Mouse (Mus musculus) midbrain, embryonic 11.5 days (tissue): ENCODE results near the gene Rps11. TPM values are rescaled to one million over a fixed set of nuclear protein-coding genes. Genes with fewer than 3 reads are reported as not detected.

Source experiments
- ATAC-seq: fragments of 200-750 bp; cut with Nextera tagmentation; 2 replicates; pipeline ENCODE4 v1.8.0; 2017; ENCODE audit warnings: moderate TSS enrichment, moderate library complexity; ENCODE audit not compliant: low FRiP score
- DNase-seq: peaks from one replicate; pipeline ENCODE4 v3.0.0; 2015; ENCODE audit warnings: low spot score; ENCODE audit errors: missing footprints
- H3K27ac ChIP-seq: fragments of 300-500 bp; sonication (generic); 2 replicates; pipeline ENCODE4 v1.5.1; 2014; ENCODE audit warnings: low read depth, low read length
- H3K27me3 ChIP-seq: fragments of 300-500 bp; sonication (generic); 2 replicates; pipeline ENCODE4 v1.6.1; 2014; ENCODE audit warnings: mild to moderate bottlenecking, low read length, moderate library complexity, mixed read lengths; ENCODE audit not compliant: control insufficient read depth, insufficient read depth
- H3K36me3 ChIP-seq: fragments of 300-500 bp; sonication (generic); 2 replicates; pipeline ENCODE4 v1.6.1; 2014; ENCODE audit warnings: mild to moderate bottlenecking, low read length, moderate library complexity, mixed read lengths; ENCODE audit not compliant: control insufficient read depth, insufficient read depth
- H3K4me1 ChIP-seq: fragments of 300-500 bp; sonication (generic); 2 replicates; pipeline ENCODE4 v1.6.1; 2014; ENCODE audit warnings: low read length; ENCODE audit not compliant: control insufficient read depth, insufficient read depth
- H3K4me2 ChIP-seq: fragments of 300-500 bp; sonication (generic); 2 replicates; pipeline ENCODE4 v1.6.1; 2014; ENCODE audit warnings: mild to moderate bottlenecking, moderate library complexity
- H3K4me3 ChIP-seq: fragments of 300-500 bp; sonication (generic); 2 replicates; pipeline ENCODE4 v1.5.1; 2014; ENCODE audit warnings: low read depth, low read length
- H3K9ac ChIP-seq: fragments of 300-500 bp; sonication (generic); 2 replicates; pipeline ENCODE4 v1.6.1; 2014; ENCODE audit warnings: low read length
- H3K9me3 ChIP-seq: fragments of 300-500 bp; sonication (generic); 2 replicates; pipeline ENCODE4 v1.6.1; 2016; ENCODE audit warnings: low read length; ENCODE audit not compliant: control insufficient read depth
- WGBS: fragments of 180-500 bp; shearing (Covaris S2); extraction: QIAGEN DNeasy Blood & Tissue Kit; methylation state at CpG from one replicate; pipeline ENCODE4 v1.1.7; 2014; 5-methylcytosine and 5-hydroxymethylcytosine counted together
- microRNA counts: library from miRNA; unstranded; fragments of <30 nt; microRNA quantifications from one replicate; lab custom pipeline; 2015
- microRNA-seq: library from miRNA; unstranded; fragments of <30 nt; microRNA quantifications from one replicate; pipeline ENCODE4, GENCODE M21; 2017
- polyA plus RNA-seq: library from polyadenylated mRNA; unstranded; fragments of >200 nt; fragmentation: Nextera tagmentation; extraction: Ambion mirVana; gene quantifications from 2 replicates; pipeline ENCODE4 v1.2.1, GENCODE M21; 2014

Gene Rps11
- polyA plus RNA-seq, 1 experiment from 2014 or later = 1,392 TPM

GRCm38 (mm10) chr7:45078513-45078912, 45.7 kb downstream of the Rps11 start:
- 40% methylated on average over 9 of the region's 9 CpGs for WGBS
- Histone ChIP-seq H3K27me3 (no peaks in the 10 kb centered on the region), H3K4me3 (no peak overlapping the region), H3K4me1 (no peaks in the 10 kb centered on the region), H3K36me3 (peaks cover 3% of the 10 kb centered on the region; the same call in 1 of the 2 replicates), H3K9me3 (no peaks in the 10 kb centered on the region), H3K27ac (no peak overlapping the region), H3K9ac (no peak overlapping the region), H3K4me2 (no peak overlapping the region)
- ATAC-seq = peak; percentile 41; the same call in 1 of the 2 replicates
- DNase-seq = peak; percentile 94

GRCm38 (mm10) chr7:45077829-45078228, 46.4 kb downstream of the Rps11 start:
- 96% methylated on average over 2 of the region's 2 CpGs for WGBS
- H3K9ac ChIP-seq = no peak overlapping the region
- DNase-seq (no peak), ATAC-seq (no peak)
- H3K4me3 ChIP-seq = no peak overlapping the region
- H3K27me3 ChIP-seq = no peaks in the 10 kb centered on the region
- no peaks in the 10 kb centered on the region for H3K4me1 ChIP-seq
- no peaks in the 10 kb centered on the region for H3K9me3 ChIP-seq
- H3K4me2 ChIP-seq = no peak overlapping the region
- H3K36me3 ChIP-seq = peaks cover 3% of the 10 kb centered on the region; the same call in 1 of the 2 replicates
- H3K27ac ChIP-seq = no peak overlapping the region

GRCm38 (mm10) chr7:45077322-45077721, 46.9 kb downstream of the Rps11 start:
- DNase-seq = no peak
- H3K36me3 ChIP-seq = peaks cover 3% of the 10 kb centered on the region; the same call in 1 of the 2 replicates
- no peak overlapping the region for H3K27ac ChIP-seq
- WGBS = 89% methylated on average over 14 of the region's 14 CpGs
- H3K4me1 ChIP-seq = no peaks in the 10 kb centered on the region
- no peaks in the 10 kb centered on the region for H3K9me3 ChIP-seq
- no peak overlapping the region for H3K9ac ChIP-seq
- H3K27me3 ChIP-seq = no peaks in the 10 kb centered on the region
- no peak overlapping the region for H3K4me2 ChIP-seq
- no peak for ATAC-seq
- H3K4me3 ChIP-seq = no peak overlapping the region

- Histone ChIP-seq H3K4me1 (no peaks in the 10 kb centered on the region), H3K9ac (no peak overlapping the region), H3K9me3 (no peaks in the 10 kb centered on the region), H3K4me2 (no peak overlapping the region), H3K4me3 (no peak overlapping the region), H3K27me3 (no peaks in the 10 kb centered on the region), H3K27ac (no peak overlapping the region), H3K36me3 (peaks cover 3% of the 10 kb centered on the region; the same call in 1 of the 2 replicates)
- DNase-seq = no peak
- no peak for ATAC-seq
- 89% methylated on average over 30 of the region's 30 CpGs for WGBS
These were observed 47.7 kb downstream of the Rps11 start for GRCm38 (mm10) chr7:45076501-45076900.

GRCm38 (mm10) chr7:45075405-45075804, 48.8 kb downstream of the Rps11 start:
- 90% methylated on average over 4 of the region's 4 CpGs for WGBS
- no peak overlapping the region for H3K4me2 ChIP-seq
- no peaks in the 10 kb centered on the region for H3K4me1 ChIP-seq
- ATAC-seq (no peak), DNase-seq (no peak)
- H3K4me3 ChIP-seq = no peak overlapping the region
- H3K27me3 ChIP-seq = no peaks in the 10 kb centered on the region
- H3K36me3 ChIP-seq = peaks cover 3% of the 10 kb centered on the region; the same call in 1 of the 2 replicates
- no peak overlapping the region for H3K9ac ChIP-seq
- no peak overlapping the region for H3K27ac ChIP-seq
- no peaks in the 10 kb centered on the region for H3K9me3 ChIP-seq

GRCm38 (mm10) chr7:45073949-45074348, 50.3 kb downstream of the Rps11 start:
- no peak overlapping the region for H3K4me3 ChIP-seq
- H3K4me2 ChIP-seq = no peak overlapping the region
- no peak overlapping the region for H3K27ac ChIP-seq
- no peak overlapping the region for H3K9ac ChIP-seq
- H3K27me3 ChIP-seq = no peaks in the 10 kb centered on the region
- WGBS = 94% methylated on average over 12 of the region's 12 CpGs
- ATAC-seq = no peak
- DNase-seq = peak; percentile 44
- H3K9me3 ChIP-seq = no peaks in the 10 kb centered on the region
- H3K4me1 ChIP-seq = no peaks in the 10 kb centered on the region
- H3K36me3 ChIP-seq = peaks cover 3% of the 10 kb centered on the region; the same call in 1 of the 2 replicates

GRCm38 (mm10) chr7:45073171-45073707, 51.0 kb downstream of the Rps11 start:
- Histone ChIP-seq H3K4me2 (no peak overlapping the region), H3K9me3 (no peaks in the 10 kb centered on the region), H3K27me3 (no peaks in the 10 kb centered on the region), H3K27ac (no peak overlapping the region), H3K4me3 (no peak overlapping the region), H3K4me1 (no peaks in the 10 kb centered on the region), H3K36me3 (peaks cover 3% of the 10 kb centered on the region; the same call in 1 of the 2 replicates), H3K9ac (no peak overlapping the region)
- no peak for ATAC-seq
- 79% methylated on average over 7 of the region's 7 CpGs for WGBS
- DNase-seq = peak; percentile 6

MicroRNAs encoded within 50 kb of the gene (microRNA counts, 519-probe panel; counts per million panel counts)
- not detected for microRNA mmu-miR-150 (lab: Ali Mortazavi, UCI)

Small RNA genes lying within 50 kb of the gene (microRNA-seq; reads per million reads assigned to microRNA genes)
- gene Mir150 = 33.6 reads per million, percentile 42 among the genes with 10 or more reads in this experiment
- gene Mir5121 = 36.8 reads per million, percentile 43 among the genes with 10 or more reads in this experiment
- gene Mir7055 = not detected

Other genes with a start within 250 kb of the Rps11 start
- gene Med25, start 231.7 kb downstream of the Rps11 start, polyA plus RNA-seq = 69.5 and 75.4 TPM in 2 replicates
- gene Fuz, start 228.4 kb downstream of the Rps11 start, polyA plus RNA-seq = 18.8 and 23.1 TPM in 2 replicates
- 68.0 and 74.8 TPM in 2 replicates for gene Ap2a1, start 194.9 kb downstream of the Rps11 start, polyA plus RNA-seq
- 0.07 TPM in 1 of 2 replicates, not detected in the other for gene Tsks, start 181.2 kb downstream of the Rps11 start, polyA plus RNA-seq
- gene Cpt1c, start 149.6 kb downstream of the Rps11 start, polyA plus RNA-seq = 20.8 and 21.8 TPM in 2 replicates
- gene Prmt1, start 137.9 kb downstream of the Rps11 start, polyA plus RNA-seq = 276 and 281 TPM in 2 replicates
- 55.6 and 65.9 TPM in 2 replicates for gene Irf3, start 126.8 kb downstream of the Rps11 start, polyA plus RNA-seq
- gene Bcl2l12, start 125.7 kb downstream of the Rps11 start, polyA plus RNA-seq = 56.0 and 62.2 TPM in 2 replicates
- gene Scaf1, start 108.1 kb downstream of the Rps11 start, polyA plus RNA-seq = 43.6 and 44.4 TPM in 2 replicates
- 18.6 and 22.2 TPM in 2 replicates for gene Rras, start 106.5 kb downstream of the Rps11 start, polyA plus RNA-seq
- gene Prr12, start 71.6 kb downstream of the Rps11 start, polyA plus RNA-seq = 9.6 and 12.2 TPM in 2 replicates
- 53.2 and 56.7 TPM in 2 replicates for gene Nosip, start 62.0 kb downstream of the Rps11 start, polyA plus RNA-seq
- gene Prrg2, start 61.8 kb downstream of the Rps11 start, polyA plus RNA-seq = 12.7 and 13.5 TPM in 2 replicates
- gene Rcn3, start 32.2 kb downstream of the Rps11 start, polyA plus RNA-seq = 121 and 123 TPM in 2 replicates
- gene Fcgrt, start 20.6 kb downstream of the Rps11 start, polyA plus RNA-seq = 16.1 and 18.3 TPM in 2 replicates
- gene Rpl13a, start 4.3 kb upstream of the Rps11 start, polyA plus RNA-seq = 1,212 and 1,290 TPM in 2 replicates
- 0.17 and 0.60 TPM in 2 replicates for gene Gm45713, start 11.8 kb upstream of the Rps11 start, polyA plus RNA-seq
- 0.40 and 0.97 TPM in 2 replicates for gene Flt3l, start 12.0 kb upstream of the Rps11 start, polyA plus RNA-seq
- gene Pih1d1, start 29.9 kb upstream of the Rps11 start, polyA plus RNA-seq = 104 and 105 TPM in 2 replicates
- 22.0 and 25.7 TPM in 2 replicates for gene Aldh16a1, start 30.1 kb upstream of the Rps11 start, polyA plus RNA-seq
- 0.40 and 0.51 TPM in 2 replicates for gene Slc17a7, start 39.5 kb upstream of the Rps11 start, polyA plus RNA-seq
- gene Gfy, start 55.1 kb upstream of the Rps11 start, polyA plus RNA-seq = not detected in 2 replicates
- 0.53 and 0.63 TPM in 2 replicates for gene Pth2, start 56.6 kb upstream of the Rps11 start, polyA plus RNA-seq
- 0.52 and 0.86 TPM in 2 replicates for gene Ccdc155, start 80.5 kb upstream of the Rps11 start, polyA plus RNA-seq
- 0.81 and 1.2 TPM in 2 replicates for gene Dkkl1, start 87.7 kb upstream of the Rps11 start, polyA plus RNA-seq
- 241 and 253 TPM in 2 replicates for gene Tead2, start 91.3 kb upstream of the Rps11 start, polyA plus RNA-seq
- 0.81 and 0.97 TPM in 2 replicates for gene Cd37, start 114.7 kb upstream of the Rps11 start, polyA plus RNA-seq
- not detected in 2 replicates for gene Slc6a16, start 116.6 kb upstream of the Rps11 start, polyA plus RNA-seq
- not detected in 2 replicates for gene Slc6a21, start 153.1 kb upstream of the Rps11 start, polyA plus RNA-seq
- 4.4 and 6.1 TPM in 2 replicates for gene Trpm4, start 209.3 kb upstream of the Rps11 start, polyA plus RNA-seq
- 0.11 and 0.19 TPM in 2 replicates for gene Hrc, start 210.9 kb upstream of the Rps11 start, polyA plus RNA-seq
- gene Ppfia3, start 242.6 kb upstream of the Rps11 start, polyA plus RNA-seq = 7.7 and 8.1 TPM in 2 replicates
- gene Lin7b, start 246.1 kb upstream of the Rps11 start, polyA plus RNA-seq = 0.75 and 1.2 TPM in 2 replicates